Mouse (Mus musculus) stomach, postnatal 0 days (tissue): Measurements from ENCODE around the gene Crnn.

ENCODE experiments used
- CTCF ChIP-seq: IDR thresholded peaks from 2 replicates; pipeline ENCODE4 v1.5.1; 2016; ENCODE audit warnings: antibody characterized with exemption, low read depth, mild to moderate bottlenecking, moderate library complexity
- EP300 ChIP-seq: optimal IDR thresholded peaks from 2 replicates; pipeline ENCODE3; 2016; ENCODE audit warnings: antibody characterized with exemption

- TF ChIP-seq EP300 = no peak
- no peak for TF ChIP-seq CTCF
These were observed 48.1 kb upstream of the Crnn start for GRCm38 (mm10) chr3:93096447-93096846.
